Mouse (Mus musculus) liver, embryonic 15.5 days (tissue): ENCODE data around the gene Fubp3. TPM values are rescaled to one million over a fixed set of nuclear protein-coding genes. Genes with fewer than 3 reads are reported as not detected.

Experiments used
- ATAC-seq: fragments of 200-750 bp; cut with Nextera tagmentation; 2 replicates; pipeline ENCODE4 v1.8.0; 2017; ENCODE audit warnings: moderate number of reproducible peaks, mild to moderate bottlenecking, moderate library complexity; ENCODE audit not compliant: insufficient read depth
- H3K27ac ChIP-seq: fragments of 300-500 bp; sonication (generic); replicated peaks from 2 replicates; pipeline ENCODE4 v1.5.1; 2015; ENCODE audit warnings: mild to moderate bottlenecking, inconsistent platforms
- H3K27me3 ChIP-seq: fragments of 300-500 bp; sonication (generic); 2 replicates; pipeline ENCODE4 v1.6.1; 2015; ENCODE audit warnings: mild to moderate bottlenecking, inconsistent platforms
- H3K36me3 ChIP-seq: fragments of 300-500 bp; sonication (generic); replicated peaks from 2 replicates; pipeline ENCODE4 v1.6.1; 2015; ENCODE audit warnings: moderate library complexity, mild to moderate bottlenecking, inconsistent platforms
- H3K4me1 ChIP-seq: fragments of 300-500 bp; sonication (generic); replicated peaks from 2 replicates; pipeline ENCODE4 v1.6.1; 2015; ENCODE audit warnings: inconsistent platforms
- H3K4me2 ChIP-seq: fragments of 300-500 bp; sonication (generic); 2 replicates; pipeline ENCODE4 v1.6.1; 2015; ENCODE audit warnings: moderate library complexity, mild to moderate bottlenecking, inconsistent platforms
- H3K4me3 ChIP-seq: fragments of 300-500 bp; sonication (generic); replicated peaks from 2 replicates; pipeline ENCODE4 v1.5.1; 2015; ENCODE audit warnings: mild to moderate bottlenecking, inconsistent platforms
- H3K9ac ChIP-seq: fragments of 300-500 bp; sonication (generic); 2 replicates; pipeline ENCODE4 v1.6.1; 2015; ENCODE audit warnings: moderate library complexity, mild to moderate bottlenecking, inconsistent platforms
- H3K9me3 ChIP-seq: fragments of 300-500 bp; sonication (generic); replicated peaks from 2 replicates; pipeline ENCODE4 v1.6.1; 2016; ENCODE audit warnings: inconsistent platforms
- WGBS: fragments of 180-500 bp; shearing (Covaris S2); methylation state at CpG from one replicate; pipeline ENCODE4 v1.1.7; 2015; ENCODE audit warnings: mixed read lengths; ENCODE audit not compliant: insufficient replicate concordance; 5-methylcytosine and 5-hydroxymethylcytosine counted together
- polyA plus RNA-seq: library from polyadenylated mRNA; unstranded; fragments of >200 nt; fragmentation: Nextera tagmentation; extraction: Ambion mirVana; gene quantifications from 2 replicates; pipeline ENCODE4 v1.2.1, GENCODE M21; 2015

Fubp3 gene
- polyA plus RNA-seq, 1 experiment from 2014 or later = 20.6 TPM

GRCm38 (mm10) chr2:31633531-31633930 is 61.1 kb downstream of the Fubp3 start:
- Histone ChIP-seq H3K4me1 (peaks cover 10% of the 10 kb centered on the region), H3K36me3 (no peaks in the 10 kb centered on the region), H3K9ac (no peak overlapping the region), H3K27ac (no peak overlapping the region), H3K4me2 (no peak overlapping the region), H3K9me3 (no peaks in the 10 kb centered on the region), H3K27me3 (peaks cover 90% of the 10 kb centered on the region), H3K4me3 (no peak overlapping the region)
- no peak for ATAC-seq
- 39% methylated on average over 3 of the region's 3 CpGs for WGBS

- no peak overlapping the region; the same call in 1 of the 2 replicates for H3K4me3 ChIP-seq
- H3K4me1 ChIP-seq = peaks cover 10% of the 10 kb centered on the region
- 0 out of 2 replicates have a peak overlapping the region, but pooled peaks have one; percentile 7 for H3K4me2 ChIP-seq
- WGBS = 2% methylated on average over 52 of the region's 52 CpGs
- no peak for ATAC-seq
- no peaks in the 10 kb centered on the region for H3K36me3 ChIP-seq
- no peak overlapping the region for H3K9ac ChIP-seq
- no peaks in the 10 kb centered on the region for H3K9me3 ChIP-seq
- no peak overlapping the region for H3K27ac ChIP-seq
- peaks cover 100% of the 10 kb centered on the region for H3K27me3 ChIP-seq
Observed at GRCm38 (mm10) chr2:31635281-31636137, 63.1 kb downstream of the Fubp3 start.

- H3K4me3 ChIP-seq = no peak overlapping the region
- no peak overlapping the region for H3K9ac ChIP-seq
- ATAC-seq = no peak
- H3K27ac ChIP-seq = no peak overlapping the region
- H3K27me3 ChIP-seq = peaks cover 100% of the 10 kb centered on the region
- WGBS = 2% methylated on average over 48 of the region's 48 CpGs
- 0 out of 2 replicates have a peak overlapping the region, but pooled peaks have one; percentile 7 for H3K4me2 ChIP-seq
- H3K9me3 ChIP-seq = no peaks in the 10 kb centered on the region
- H3K36me3 ChIP-seq = no peaks in the 10 kb centered on the region
- H3K4me1 ChIP-seq = peaks cover 10% of the 10 kb centered on the region
Observed at GRCm38 (mm10) chr2:31636138-31636741, 63.8 kb downstream of the Fubp3 start.

GRCm38 (mm10) chr2:31636742-31637141 is 64.3 kb downstream of the Fubp3 start:
- no peak overlapping the region for H3K9ac ChIP-seq
- ATAC-seq = no peak
- H3K4me1 ChIP-seq = peaks cover 10% of the 10 kb centered on the region
- no peaks in the 10 kb centered on the region for H3K36me3 ChIP-seq
- H3K9me3 ChIP-seq = no peaks in the 10 kb centered on the region
- H3K27me3 ChIP-seq = peaks cover 100% of the 10 kb centered on the region
- no peak overlapping the region for H3K4me2 ChIP-seq
- H3K27ac ChIP-seq = no peak overlapping the region
- no peak overlapping the region for H3K4me3 ChIP-seq
- WGBS = 1% methylated on average over 35 of the region's 35 CpGs

- H3K27me3 ChIP-seq = peaks cover 100% of the 10 kb centered on the region
- H3K4me3 ChIP-seq = no peak overlapping the region
- no peak overlapping the region for H3K4me2 ChIP-seq
- no peak for ATAC-seq
- no peak overlapping the region for H3K9ac ChIP-seq
- no peaks in the 10 kb centered on the region for H3K36me3 ChIP-seq
- H3K4me1 ChIP-seq = peaks cover 10% of the 10 kb centered on the region
- 4% methylated on average over 12 of the region's 12 CpGs for WGBS
- H3K27ac ChIP-seq = no peak overlapping the region
- no peaks in the 10 kb centered on the region for H3K9me3 ChIP-seq
Observed at GRCm38 (mm10) chr2:31637311-31637710, 64.9 kb downstream of the Fubp3 start.

- Histone ChIP-seq H3K9ac (no peak overlapping the region), H3K4me2 (no peak overlapping the region), H3K9me3 (no peaks in the 10 kb centered on the region), H3K36me3 (no peaks in the 10 kb centered on the region), H3K4me1 (peaks cover 10% of the 10 kb centered on the region), H3K4me3 (no peak overlapping the region), H3K27me3 (peaks cover 100% of the 10 kb centered on the region), H3K27ac (no peak overlapping the region)
- ATAC-seq = no peak
- WGBS = 2% methylated on average over 22 of the region's 22 CpGs
Observed at GRCm38 (mm10) chr2:31637807-31638206, 65.4 kb downstream of the Fubp3 start.

GRCm38 (mm10) chr2:31638581-31639465 is 66.4 kb downstream of the Fubp3 start:
- H3K27ac ChIP-seq = no peak overlapping the region
- peaks cover 100% of the 10 kb centered on the region for H3K27me3 ChIP-seq
- no peaks in the 10 kb centered on the region for H3K36me3 ChIP-seq
- H3K9me3 ChIP-seq = no peaks in the 10 kb centered on the region
- no peak overlapping the region for H3K9ac ChIP-seq
- peaks cover 10% of the 10 kb centered on the region for H3K4me1 ChIP-seq
- H3K4me3 ChIP-seq = no peak overlapping the region
- H3K4me2 ChIP-seq = no peak overlapping the region
- no peak for ATAC-seq
- WGBS = 3% methylated on average over 30 of the region's 34 CpGs

GRCm38 (mm10) chr2:31639466-31639760 is 67.0 kb downstream of the Fubp3 start:
- H3K27me3 ChIP-seq = peaks cover 100% of the 10 kb centered on the region
- H3K9me3 ChIP-seq = no peaks in the 10 kb centered on the region
- WGBS = 2% methylated on average over 13 of the region's 13 CpGs
- no peak overlapping the region for H3K9ac ChIP-seq
- H3K27ac ChIP-seq = no peak overlapping the region
- no peaks in the 10 kb centered on the region for H3K36me3 ChIP-seq
- no peak overlapping the region for H3K4me2 ChIP-seq
- no peak overlapping the region for H3K4me3 ChIP-seq
- H3K4me1 ChIP-seq = peaks cover 10% of the 10 kb centered on the region
- ATAC-seq = no peak

- Histone ChIP-seq H3K9ac (no peak within 1 kb of the TSS), H3K27me3 (peaks cover 100% of the 10 kb centered on the region), H3K36me3 (no peaks in the 10 kb centered on the region), H3K4me1 (peaks cover 10% of the 10 kb centered on the region), H3K4me3 (no peak within 1 kb of the TSS), H3K27ac (no peak within 1 kb of the TSS), H3K4me2 (no peak within 1 kb of the TSS), H3K9me3 (no peaks in the 10 kb centered on the region)
- ATAC-seq = no peak
- 2% methylated on average over 41 of the region's 41 CpGs for WGBS
Observed at GRCm38 (mm10) chr2:31639901-31640608, 67.6 kb downstream of the Fubp3 start, which contains the start of gene Prdm12. Gene Prdm12, plus strand, starts transcription at chr2:31640037.

- ATAC-seq = no peak
- H3K4me1 ChIP-seq = peaks cover 6% of the 10 kb centered on the region
- H3K9ac ChIP-seq = no peak overlapping the region
- no peak overlapping the region for H3K4me3 ChIP-seq
- H3K9me3 ChIP-seq = no peaks in the 10 kb centered on the region
- H3K36me3 ChIP-seq = no peaks in the 10 kb centered on the region
- peaks cover 99% of the 10 kb centered on the region for H3K27me3 ChIP-seq
- 2% methylated on average over 48 of the region's 48 CpGs for WGBS
- H3K27ac ChIP-seq = no peak overlapping the region
- H3K4me2 ChIP-seq = no peak overlapping the region
Observed at GRCm38 (mm10) chr2:31640609-31641507, 68.4 kb downstream of the Fubp3 start.
